Mouse (Mus musculus) ES-E14 (cell line): Measurements from ENCODE around the gene Dcaf17.

Source experiments
- HCFC1 ChIP-seq: IDR thresholded peaks from 2 replicates; pipeline ENCODE4 v1.6.1; 2012; ENCODE audit warnings: low read length, inconsistent platforms, borderline replicate concordance; ENCODE audit not compliant: insufficient read depth
- MAFK ChIP-seq: IDR thresholded peaks from 2 replicates; pipeline ENCODE4 v1.6.1; 2014; ENCODE audit warnings: mild to moderate bottlenecking, low read depth, low read length, inconsistent platforms; ENCODE audit not compliant: insufficient read depth

DNA sequence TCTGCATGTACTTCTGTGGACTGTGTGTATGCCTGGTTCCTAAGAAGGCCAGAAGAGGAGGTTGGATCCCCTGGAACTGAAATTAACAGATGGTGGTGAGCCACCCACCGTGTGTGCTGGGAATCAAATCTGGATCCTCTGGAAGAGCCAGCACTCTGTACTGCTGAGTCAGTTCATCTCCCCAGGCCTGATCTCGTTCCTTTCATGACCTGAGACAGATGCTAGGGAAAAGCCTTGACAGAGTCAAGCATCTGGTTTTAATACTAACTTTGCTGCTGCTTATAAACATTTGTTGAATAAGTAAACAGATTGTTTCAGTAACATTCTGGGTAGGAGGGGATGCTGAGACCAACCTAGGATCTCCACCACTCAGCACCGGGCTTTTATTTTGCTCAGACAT is 53.4 kb downstream of the Dcaf17 start:
- TF ChIP-seq MAFK (peak; percentile 56; the same call in 1 of the 2 replicates), HCFC1 (no peak)
